Mouse (Mus musculus) liver, adult 2 months (tissue): ENCODE data around the gene Lin54.

Experiments
- CTCF ChIP-seq: fragments of 200-500 bp; IDR thresholded peaks from 2 replicates; pipeline ENCODE4 v1.5.1; 2011; ENCODE audit warnings: low read depth, low read length, control low read depth
- POLR2A ChIP-seq: fragments of 200-500 bp; IDR thresholded peaks from 2 replicates; pipeline ENCODE4 v1.6.1; 2011; ENCODE audit warnings: low read length, control low read depth; ENCODE audit not compliant: insufficient read depth; ENCODE audit errors: extremely low read depth

GRCm38 (mm10) chr5:100509247-100509646, 8.8 kb upstream of the Lin54 start:
- TF ChIP-seq CTCF (no peak), POLR2A (no peak)
